Mouse (Mus musculus) induced T-regulatory cell, adult 2 months (primary cell): ENCODE results near the gene Cul4a.

ENCODE experiments used
- DNase-seq: peaks from one replicate; pipeline ENCODE4 v3.0.0-alpha.2; 2012; ENCODE audit warnings: low read depth

Gene Cul4a

GRCm38 (mm10) chr8:13180408-13180807, 75.0 kb downstream of the Cul4a start:
- DNase-seq: no peak

DNA sequence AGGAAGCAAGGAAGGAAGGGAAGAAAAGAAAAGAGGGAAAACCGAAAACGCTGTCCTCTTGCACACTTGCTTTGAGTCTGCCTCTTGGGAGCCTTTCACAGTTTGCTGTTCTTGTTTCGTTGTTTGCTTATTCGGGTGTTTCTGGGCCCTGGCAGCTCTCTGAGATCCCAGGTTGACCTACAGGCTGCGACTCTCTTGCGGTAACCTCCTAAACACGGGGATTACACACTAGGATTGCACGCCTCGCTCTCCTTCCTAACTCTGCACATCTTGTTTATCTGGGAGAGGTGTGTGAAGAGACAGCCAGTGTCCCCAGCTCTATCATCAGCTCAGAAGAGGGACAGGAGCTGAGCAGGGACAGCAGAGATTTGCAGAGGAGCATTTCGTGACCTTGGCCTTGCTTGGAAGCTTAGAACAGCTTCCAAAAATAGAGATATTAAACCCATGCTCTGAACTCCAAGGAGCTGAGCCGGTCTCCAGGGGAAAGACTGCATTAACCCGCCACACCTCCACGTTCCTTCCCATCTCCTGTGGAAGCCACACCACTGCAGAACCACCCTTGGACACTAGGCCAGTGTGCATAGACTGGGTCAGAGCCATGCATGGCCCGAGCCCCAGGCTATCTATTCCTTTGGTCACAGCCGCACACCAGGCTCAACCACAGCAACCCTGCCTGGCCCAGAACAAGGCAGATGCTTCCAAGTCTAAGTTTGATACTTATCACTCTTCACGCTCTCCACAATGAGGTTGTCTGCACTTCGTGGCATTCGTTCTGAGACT, 75.7 kb downstream of the Cul4a start:
- no peak for DNase-seq

- DNase-seq: no peak
Measured at GRCm38 (mm10) chr8:13181691-13181976, 76.2 kb downstream of the Cul4a start.

- DNase-seq: no peak
Measured at GRCm38 (mm10) chr8:13186819-13187218, 81.4 kb downstream of the Cul4a start.

GRCm38 (mm10) chr8:13187229-13187628, 81.8 kb downstream of the Cul4a start:
- DNase-seq: no peak

- DNase-seq: no peak
Measured at GRCm38 (mm10) chr8:13187638-13188037, 82.2 kb downstream of the Cul4a start.

- no peak for DNase-seq
Measured at GRCm38 (mm10) chr8:13188052-13188555, 82.7 kb downstream of the Cul4a start.

GRCm38 (mm10) chr8:13188857-13189256, 83.4 kb downstream of the Cul4a start:
- DNase-seq: no peak

DNA sequence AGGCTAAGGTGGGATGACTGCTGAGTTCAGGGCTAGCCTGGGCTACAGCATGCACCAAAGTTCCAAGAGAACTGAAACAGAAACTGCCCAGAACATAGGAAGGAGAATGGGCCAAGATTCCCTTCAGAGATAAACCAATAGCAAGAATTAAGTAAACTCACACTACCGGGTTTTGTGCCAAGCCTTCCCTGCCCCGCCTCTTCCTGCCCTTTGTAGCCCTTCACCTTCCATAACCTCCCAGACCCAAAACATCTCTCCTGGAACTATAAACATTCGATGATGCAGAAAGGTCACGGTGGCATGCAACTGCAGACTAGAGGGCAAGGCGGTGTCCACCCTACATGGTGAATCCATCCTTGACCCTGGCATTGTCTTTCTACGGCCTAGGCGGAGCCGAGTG, 84.8 kb downstream of the Cul4a start:
- no peak for DNase-seq

DNA sequence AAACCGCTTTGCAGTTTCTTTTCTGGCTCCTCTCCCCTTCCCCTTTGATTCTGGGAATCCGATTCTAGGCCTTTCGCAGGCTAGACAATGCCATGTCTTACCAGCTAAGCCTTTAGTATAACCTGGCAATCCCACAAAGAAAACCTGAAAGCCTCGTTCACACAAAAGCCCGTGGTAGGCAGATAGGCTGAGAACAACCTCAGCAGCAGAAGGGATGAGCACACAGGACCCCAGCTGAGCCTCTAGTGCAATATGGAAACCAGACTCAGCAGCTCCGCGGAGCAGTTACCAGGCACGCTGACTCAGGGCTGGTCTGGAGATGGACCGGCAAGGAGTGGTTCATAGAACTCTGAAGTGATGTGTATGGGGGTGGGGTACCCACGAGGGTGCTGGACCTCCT, 89.4 kb downstream of the Cul4a start:
- no peak for DNase-seq

GRCm38 (mm10) chr8:13197493-13197892, 92.1 kb downstream of the Cul4a start:
- no peak for DNase-seq
